Mouse (Mus musculus): Measurements from ENCODE around the gene Snd1.

Snd1 gene

DNA sequence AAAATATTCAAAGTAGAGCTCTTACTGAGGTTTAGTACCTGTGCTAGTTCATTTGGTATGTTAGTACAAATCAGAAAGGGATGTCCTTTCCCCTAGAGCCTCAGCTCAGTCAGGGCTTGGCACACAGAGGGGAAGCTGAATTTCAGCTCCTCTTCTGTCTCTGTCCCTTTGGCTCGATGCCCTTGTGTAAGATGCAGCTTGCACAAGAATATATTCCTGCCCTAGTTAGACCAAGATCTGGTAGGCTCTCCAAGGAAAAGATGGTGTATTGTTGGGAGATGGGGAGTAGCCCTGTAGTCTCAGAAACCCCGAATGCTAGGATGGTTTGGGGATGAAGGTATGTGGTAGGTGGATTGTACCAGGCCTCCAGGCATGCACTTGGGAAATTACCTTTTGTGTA lies 74.4 kb downstream of the Snd1 start:
- no peak for DNase-seq

DNA sequence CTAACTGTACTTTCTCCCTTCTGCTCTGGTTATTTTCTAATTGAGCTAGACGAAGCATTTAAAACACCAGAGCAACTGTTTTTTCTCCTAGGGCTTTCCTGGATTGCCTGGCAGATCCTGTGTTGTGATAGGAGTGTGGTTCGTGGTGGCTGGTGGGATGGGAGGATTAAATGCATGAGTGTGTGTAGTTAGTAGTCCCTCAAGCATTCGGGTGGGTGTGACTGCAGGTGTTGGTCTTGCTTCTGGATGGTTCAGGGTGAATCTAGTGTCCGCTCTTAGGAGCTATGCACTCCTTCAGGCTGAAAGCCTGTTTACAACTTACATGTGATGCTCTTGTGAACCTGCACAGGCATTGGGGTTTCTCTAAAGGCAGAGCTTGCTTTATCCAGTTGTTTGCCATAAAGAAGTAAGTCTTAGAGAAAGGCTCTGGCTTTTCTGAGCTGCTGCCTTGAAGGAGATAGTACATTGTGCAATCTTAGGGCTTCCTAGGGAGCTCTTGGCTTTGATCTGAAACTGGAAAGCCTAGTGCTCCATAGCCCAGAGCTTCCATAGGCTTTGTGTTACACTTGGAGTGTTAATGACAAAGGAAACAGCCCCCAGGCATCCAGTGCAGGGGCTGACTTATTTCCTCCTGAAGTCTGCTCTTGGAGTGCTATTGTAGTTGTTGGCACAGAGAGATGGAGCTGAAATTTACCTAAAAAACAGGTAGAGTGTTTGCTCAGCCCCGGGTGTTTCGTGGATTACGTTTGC lies 75.5 kb downstream of the Snd1 start:
- DNase-seq, result no peak

DNA sequence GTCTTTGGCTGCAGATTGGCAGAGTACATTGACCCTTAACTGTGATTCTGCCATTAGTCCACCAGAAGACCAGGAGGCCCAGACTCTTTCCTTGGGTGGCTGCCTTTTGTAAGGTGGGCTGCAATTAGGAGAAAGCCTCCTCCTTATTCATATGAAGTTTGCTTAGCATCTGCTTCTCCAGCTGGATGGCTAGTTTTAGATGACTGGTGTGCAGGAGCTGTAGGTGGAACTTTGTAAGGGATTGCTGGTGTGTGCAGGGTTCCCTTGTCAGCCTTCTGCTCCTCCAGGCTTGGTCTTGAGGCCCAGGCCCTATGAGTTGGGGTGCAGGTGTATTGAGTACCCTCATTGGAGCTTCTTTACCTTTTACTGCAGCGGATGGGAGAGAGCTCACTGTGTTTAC lies 79.5 kb downstream of the Snd1 start:
- no peak for DNase-seq

DNA sequence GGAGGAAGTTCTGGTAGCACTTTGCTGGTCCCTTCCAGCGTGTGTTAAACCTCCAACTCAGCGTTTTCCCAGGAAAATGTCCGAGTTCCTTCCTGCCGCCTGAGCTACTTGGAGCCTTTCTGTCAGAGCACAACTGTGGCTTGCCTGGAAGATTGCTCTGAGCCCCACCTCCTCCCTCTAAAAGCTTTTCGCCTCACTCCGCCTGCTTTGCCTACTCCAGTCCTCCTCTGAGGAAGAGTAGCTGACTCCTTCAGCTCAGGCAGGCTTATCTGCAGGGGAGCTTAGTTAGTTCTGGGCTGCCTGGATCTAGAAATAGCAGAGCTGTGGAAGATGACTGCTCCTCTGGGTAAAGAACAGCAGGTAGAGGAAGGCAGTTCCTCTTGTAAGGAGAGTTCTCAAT lies 80.1 kb downstream of the Snd1 start:
- DNase-seq, result peak; percentile 17

DNA sequence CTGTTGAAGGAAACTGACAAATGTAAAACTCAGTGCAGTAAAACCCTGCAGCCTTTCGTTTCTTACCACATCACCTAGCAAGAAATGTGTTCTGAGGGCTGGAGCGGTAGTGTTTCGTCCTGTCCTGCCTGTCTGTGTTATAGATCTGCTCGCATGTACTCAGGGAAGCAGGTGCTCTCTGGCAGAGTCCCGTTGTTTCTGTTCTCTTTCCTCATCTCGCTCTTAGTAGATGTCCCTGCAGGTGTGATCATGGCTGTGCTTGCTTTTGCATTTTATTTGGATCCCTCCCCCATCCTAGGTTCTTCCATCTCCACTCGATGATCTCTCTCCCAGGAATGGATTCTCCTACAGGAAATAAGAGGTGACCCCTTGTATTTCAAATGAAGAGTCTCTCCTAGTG lies 80.5 kb downstream of the Snd1 start:
- no peak for DNase-seq

DNA sequence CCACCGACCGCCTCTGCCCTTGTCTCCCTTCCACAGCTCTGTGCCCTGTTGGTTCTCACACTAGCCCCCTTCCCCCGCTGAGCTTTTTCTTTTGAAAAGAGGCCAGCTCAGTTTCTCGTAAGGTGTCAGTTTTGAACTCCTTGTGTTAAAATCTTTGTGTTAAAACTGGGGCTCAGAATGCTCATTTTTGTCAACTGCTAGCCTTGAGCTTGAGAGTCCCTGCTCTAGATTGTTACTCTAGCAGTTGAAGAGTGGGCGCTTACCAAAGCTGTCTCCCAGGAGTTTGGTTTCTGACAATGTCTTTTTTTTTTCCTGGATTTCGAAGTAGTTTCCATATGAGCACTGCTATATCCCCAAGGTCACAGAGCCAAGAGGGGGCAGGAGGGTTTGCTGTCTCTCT lies 82.8 kb downstream of the Snd1 start:
- no peak for DNase-seq

DNA sequence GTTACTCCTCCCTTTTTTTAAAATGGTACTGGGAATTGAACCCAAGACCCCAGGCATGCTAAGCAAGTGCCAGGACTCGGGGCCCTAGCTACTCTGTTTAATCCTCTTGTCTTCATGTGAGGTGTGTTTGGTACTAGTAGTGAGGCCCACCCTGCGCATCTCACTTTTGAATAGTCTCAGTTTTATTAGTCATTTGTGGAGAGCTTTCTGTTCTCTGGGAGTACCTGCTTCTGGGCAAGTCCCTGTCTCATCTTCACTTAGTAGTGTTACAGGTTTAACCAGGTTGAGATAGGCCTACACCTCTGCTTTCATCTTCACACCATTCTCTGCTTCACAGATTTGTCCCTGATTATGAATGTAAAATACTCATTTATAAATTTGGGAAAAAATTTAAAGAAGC lies 84.5 kb downstream of the Snd1 start:
- DNase-seq, result no peak

DNA sequence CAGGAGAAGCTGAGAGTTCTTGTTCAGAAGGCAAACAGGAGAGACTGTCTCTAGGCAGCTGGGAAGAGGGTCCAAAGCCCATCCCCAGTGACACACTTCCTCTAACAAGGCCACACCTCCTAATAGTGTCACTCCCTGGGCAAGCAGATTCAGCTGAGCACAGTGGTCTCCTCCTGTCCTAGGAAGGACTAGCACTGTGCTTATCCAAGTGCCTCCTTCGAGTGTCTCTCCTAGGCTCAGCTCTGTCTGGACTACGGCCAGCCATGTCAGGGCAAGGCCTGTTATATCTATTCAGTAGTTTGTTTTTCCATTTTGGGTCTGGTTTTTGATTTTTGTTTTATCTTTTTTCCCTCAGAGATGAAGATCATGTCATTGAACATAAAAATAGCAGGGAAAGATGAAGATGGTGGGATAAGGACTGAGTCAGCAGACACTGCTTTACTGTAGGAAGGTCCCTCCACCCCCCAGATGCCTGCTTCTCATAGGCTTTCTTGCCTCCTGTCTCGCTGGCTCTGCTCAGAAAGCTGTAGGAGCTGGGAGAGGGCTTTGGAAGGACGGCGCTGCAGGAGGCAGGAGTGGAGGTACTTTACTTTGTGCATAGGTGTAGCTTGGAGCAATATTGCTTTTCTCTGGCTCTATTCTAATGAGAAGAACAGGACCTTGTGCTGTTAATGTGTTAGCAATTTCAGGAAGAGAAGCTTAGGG lies 86.5 kb downstream of the Snd1 start:
- peak; percentile 27 for DNase-seq

DNA sequence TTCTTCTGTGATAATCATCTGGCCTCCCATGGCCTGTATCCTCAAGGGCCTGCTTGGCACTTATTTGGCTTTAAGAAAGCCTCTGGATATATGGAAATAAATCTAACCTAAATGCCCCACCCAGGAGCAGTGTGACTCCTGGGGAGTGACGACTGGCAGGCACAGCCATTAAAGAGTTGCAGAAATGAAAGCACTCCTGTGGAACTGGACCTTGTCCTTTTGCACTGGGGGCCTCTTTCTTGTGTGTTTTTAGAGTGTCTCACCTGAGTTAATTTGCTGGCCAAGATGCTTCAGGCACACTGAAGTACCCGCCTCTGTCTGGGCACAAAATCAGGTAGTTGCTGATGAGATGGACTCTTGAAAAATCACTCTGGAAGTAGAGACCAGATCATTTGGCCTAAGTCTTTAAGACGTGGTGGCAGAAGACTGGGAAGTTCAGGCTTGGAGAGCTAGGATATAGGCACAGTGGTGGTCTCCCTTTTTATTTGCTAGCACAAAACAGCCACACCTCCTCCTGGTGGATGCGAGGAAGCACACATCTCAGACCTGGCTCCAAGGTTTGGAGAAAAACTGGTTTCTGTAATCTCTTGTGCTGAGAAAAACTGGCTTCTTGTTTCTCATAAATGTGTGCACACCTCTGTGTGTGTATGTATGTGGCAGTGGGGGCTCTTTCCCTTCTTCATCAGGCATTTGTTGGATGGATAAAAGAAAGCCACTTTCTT lies 87.5 kb downstream of the Snd1 start:
- DNase-seq, result no peak

DNA sequence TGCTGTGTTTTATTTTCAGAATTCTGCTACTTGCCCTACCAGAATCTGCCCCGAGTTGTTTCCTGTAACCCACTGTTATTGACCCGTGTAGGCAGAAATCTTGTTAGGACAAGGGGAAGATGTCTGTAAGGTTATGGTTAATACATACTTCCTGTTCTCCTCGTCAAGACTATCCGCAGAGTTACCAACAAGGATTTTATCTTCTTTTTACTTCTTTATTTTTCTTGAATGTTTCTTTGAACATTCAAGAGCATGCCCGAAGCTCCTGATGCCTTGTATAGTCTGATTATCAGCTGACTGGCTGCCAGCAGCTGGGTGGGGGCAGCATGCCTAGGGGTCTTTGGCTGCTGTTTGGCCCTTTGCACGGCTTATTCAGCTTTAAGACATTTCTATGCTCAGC lies 93.0 kb downstream of the Snd1 start:
- no peak for DNase-seq

DNA sequence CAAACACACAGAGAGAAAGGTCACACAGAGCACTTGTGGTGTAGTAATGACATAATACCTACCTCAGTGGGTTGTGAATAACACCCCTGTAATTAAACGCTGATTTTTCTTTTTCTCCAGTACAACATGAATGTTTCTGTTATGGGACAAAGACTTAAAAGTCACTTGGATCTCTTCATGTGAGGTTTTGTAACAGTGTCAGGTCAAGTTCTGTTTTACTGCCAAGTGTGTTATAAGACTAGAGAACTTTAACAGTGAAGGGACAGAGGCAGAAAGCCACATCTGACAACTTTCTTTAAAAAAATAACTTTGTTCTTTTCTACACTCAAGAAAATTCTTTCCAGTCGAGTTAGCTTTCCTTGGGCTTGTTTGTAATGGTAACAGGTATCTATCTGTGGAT lies 97.0 kb downstream of the Snd1 start:
- DNase-seq, result no peak

DNA sequence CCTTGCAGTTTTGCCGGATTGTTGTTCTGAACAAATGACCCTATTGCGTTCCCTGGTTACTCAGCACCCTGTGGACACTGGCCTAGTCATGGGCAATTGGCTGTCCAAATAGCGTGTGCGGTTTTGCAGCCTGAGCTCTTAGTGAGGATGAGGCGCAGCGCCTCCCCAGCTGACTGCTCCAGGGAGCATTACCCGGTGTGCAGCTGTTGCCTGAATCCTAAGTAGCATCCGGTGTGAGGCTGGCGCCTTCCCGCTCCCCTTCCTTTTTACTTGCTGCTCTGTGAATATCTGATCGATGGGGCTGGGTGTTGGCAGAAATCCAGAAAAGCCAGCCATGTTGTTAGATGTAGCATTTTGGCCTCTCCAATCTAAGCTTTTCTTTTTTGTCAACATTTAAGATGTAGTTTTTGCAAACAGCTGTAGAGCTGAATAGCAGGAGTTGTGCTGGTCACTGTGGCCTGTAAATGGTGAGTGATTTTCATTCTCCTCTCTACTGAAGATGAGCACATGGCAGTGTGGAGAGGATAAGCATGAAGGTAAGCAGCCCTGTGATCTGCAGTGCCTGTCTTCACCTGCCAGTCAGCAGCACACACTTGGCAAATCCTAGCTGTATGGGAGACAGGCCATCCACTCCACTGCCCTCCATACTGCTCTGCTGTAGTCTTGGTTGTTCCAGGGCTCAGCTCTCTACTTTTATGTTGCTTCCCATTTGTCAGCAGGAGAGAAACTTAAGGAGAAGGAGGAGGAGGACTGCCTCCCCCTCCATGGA lies 98.2 kb downstream of the Snd1 start:
- peak; percentile 45 for DNase-seq

DNA sequence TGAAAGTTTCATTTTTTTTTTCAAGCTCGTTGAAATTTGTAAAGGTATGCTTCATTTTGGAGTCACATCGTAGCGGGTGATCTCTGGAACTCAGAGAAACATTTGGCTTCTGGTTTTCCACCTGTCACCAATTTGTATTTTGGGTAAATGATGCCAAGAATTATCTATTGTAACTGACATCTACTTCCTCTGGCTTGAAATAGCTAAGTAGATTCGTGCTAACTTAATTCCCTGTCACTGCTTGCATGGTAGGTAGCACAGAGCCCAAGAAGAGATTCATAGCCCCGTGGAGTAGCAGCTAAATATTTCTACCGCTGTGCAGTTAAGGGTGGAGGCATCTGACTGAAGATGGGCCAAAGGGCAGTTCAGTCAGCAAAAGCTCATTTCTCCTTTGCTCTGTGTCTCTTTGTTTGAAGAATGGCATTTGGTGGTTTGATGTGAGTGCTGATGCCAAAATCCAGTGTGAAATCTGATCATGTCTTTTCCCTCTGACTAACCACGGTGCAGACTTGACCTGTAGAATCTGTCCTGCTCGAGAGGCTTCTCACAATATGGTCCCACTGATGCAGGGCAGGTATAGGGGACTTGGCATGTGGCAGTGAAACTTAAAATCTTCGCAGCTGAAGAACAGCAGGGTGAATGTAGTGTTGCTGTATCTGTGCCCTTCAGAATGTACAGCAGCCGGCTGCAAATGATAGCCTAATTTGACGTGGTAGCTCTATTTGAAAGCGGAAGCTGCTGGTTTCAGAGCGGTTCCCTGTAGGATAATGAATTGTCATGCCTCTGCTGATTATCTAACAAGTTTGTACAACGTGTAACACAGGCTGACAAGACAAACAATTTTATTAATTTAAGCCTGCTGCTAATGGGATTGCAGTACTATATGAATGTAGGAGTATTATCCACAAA lies 101.7 kb downstream of the Snd1 start:
- DNase-seq, result no peak

DNA sequence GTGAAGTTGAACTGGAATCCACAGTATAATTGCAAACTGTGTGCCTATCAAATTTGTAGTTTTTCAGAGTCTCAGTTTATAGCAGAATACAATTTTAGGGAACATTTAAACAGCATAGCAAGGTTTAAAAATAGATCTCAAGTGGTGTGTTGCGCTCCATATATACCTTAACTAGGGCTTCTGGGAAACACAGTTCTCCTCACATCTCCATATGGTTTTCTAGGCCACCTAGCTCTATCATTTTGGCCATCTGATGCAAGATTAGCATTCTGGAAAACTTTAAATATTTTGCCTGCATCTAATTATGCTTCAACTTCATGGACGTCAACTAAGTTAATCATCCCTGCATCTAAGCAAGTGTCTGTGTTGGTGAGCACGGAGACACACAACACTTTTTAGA lies 107.9 kb downstream of the Snd1 start:
- DNase-seq, result no peak

DNA sequence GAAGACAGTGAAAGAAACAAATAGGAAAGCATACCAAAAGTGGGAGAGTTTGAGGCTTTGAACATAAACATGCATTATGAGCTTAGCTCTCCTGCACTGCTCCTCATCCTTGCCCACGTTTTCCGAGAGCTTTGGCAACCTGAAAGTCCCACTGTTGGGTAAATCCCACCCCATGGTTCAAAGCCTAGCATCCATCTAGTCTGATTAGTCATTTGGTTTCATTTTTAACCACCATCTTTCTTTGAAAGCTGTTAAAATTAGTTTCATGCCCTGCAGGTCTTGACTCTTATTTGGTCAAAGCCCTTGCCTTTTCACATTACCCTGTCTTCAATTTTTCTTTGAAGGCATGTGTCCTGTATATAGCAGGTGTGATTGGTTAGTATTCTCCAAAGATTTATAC lies 108.5 kb downstream of the Snd1 start:
- DNase-seq, result no peak

DNA sequence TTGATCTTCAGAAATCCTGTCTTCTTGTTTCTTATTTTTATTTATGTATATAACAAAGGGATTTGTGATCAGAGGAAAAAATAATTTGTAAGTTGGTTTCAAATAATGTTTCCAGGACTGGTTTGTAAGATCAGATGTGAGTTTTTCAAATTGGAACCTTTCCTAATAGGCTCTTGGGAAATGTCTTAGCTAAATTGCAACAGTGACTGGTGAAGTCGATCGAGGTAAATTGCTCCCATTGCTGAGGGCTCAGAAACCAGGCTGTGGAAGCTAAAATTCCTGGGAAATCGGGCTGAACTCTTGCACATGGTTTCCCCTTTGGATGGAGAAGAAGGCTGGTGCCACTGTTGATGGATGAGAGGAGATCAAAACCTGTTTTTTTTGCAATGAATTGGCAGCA lies 111.9 kb downstream of the Snd1 start:
- no peak for DNase-seq

DNA sequence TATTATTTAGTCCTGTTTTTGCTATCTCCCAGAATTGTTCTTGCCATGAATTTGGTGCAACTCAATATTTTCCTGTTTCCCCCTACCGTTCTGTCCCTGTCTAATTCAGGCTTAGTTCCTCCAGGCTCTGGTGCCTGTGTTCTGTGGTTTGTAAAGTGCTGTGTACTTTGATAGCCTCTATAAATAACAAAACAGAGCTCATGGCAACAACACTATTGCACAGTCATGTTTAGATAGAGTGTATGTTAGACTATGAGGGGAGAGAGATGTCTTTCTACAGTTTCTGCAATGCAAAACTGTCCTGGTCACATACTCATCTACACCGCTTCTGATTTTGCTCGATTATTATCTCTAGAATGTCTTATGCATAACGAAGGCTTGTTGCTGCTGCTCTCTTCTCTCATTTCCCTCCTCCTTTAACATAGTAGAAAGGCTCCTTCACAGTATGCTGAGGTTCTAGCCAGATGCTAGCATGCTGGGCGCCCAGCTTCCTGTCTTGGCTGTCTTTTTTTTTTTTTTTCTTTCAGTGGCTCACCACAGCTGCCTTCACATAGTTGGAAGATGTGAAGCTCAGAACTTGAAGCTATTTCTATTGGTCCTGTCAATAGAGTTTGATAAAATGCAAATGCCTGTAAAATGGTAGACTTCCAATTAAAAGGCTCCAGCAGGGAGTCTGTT lies 113.7 kb downstream of the Snd1 start:
- DNase-seq, result no peak

DNA sequence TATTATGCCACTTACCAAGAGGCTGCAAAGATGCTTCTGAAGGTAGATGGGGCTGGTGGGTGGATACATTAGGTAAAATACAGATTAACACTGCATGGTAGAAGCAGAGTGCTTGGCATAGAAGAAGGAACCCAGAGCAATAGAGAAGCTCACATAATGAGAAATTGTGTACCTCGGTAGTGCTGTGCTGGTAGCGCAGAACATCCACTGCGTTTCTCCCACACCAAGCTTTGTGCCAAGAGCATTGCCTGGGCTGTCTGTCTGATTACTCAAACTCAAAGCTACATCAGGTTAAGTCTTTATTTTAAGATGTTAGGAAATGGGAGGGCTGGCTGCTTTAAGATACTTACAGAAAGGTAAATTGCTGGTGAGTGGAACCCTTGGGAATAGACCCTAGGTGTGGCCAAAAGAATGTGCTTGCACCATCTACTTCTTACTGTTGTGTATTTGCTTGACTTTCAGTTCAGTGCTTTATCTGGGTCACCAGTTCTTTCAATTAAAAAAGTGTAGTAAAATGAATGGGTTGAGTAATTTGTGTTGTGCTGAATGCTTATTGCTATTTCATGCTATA lies 117.5 kb downstream of the Snd1 start:
- no peak for DNase-seq

DNA sequence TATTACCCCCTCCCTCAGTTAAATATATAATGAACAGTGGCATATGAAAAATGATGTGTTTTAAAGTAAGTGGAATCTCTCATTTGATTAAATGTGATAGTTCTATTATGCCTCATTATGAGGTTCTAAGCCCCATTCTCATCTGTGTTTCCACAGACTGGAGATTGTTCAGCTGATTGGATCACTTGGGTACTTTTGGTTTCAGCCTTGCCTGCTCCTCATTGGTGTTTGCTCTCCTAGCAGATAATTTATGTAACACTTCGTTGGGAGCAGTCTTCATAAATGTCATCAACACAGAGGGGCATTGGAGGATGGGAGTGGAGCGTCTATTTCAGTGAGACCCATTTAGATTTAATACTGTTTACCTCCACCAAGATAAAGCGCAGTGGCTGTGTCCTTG lies 118.8 kb downstream of the Snd1 start:
- DNase-seq, result no peak

DNA sequence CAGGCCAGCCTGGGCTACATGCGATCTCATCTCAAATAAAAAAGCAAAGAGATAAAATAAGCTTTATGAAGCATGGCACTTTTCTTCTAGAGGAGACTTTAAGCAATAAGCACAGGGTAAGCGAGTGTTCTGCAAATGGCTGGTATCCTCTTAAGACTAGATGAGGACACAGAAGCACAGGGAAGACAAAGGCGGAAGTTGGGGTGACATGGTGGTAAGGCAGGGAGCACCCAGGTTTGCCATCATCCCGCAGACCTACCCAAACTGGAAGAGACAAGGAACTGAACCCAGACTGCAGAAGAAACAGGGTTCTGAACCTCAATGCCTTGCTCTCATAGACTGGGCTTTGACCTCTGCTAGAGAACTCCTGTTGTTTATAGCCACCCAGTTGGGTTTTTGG lies 119.8 kb downstream of the Snd1 start:
- no peak for DNase-seq

DNA sequence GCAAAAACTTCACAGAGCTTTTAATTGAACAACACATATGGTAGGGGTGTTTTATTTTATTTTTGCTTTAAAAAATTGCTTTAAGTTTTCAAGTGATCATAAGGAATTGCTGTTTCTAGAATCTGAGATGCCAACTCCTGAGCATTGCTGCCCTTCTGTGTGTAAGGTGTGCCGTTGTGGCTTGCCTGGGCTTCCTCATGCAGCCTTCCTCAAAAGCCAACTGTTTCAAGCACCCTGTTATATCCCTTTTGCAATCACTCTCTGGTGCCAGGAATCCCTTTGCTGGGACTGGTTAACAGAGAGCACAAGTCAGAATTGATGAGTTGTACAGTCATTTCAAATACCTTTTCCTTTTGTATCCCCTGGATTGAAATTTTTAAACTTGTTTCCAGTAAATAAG lies 120.3 kb downstream of the Snd1 start:
- no peak for DNase-seq

Measured in right cerebral cortex, postnatal 14 days (tissue).